10 mouse cellular contexts compared by ENCODE assay signal in genomic region chr1:143644221-143644620, GRCm38 (mm10). TPM values are rescaled to one million over a fixed set of nuclear protein-coding genes. Genes with fewer than 3 reads are reported as not detected.
A peak's percentile ranks its signal among the peaks of the same experiment; 100 is the strongest.
DNase-seq lines count a peak whose midpoint lies in the region; ATAC-seq and TF ChIP-seq lines count a peak whose summit lies in the region.
"Had no signal": no experiment of that assay in that cellular context is flagged by ENCODE, and none has a peak within 500 bp of the region (broad histone marks: within the 10 kb centered on the region; RNA-seq: fewer than 3 reads in every experiment).

No protein-coding gene starts in this region.

- no peak for TF ChIP-seq POLR2A in kidney, adult 2 months (IDR thresholded peaks at IDR 0.05; ENCODE audit: low read depth, low read length)
- no peak for TF ChIP-seq POLR2A in cortical plate, adult 2 months (IDR thresholded peaks at IDR 0.05; ENCODE audit: extremely low read depth, insufficient read depth, low read length)

- ATAC-seq in intestine, embryonic 14.5 days (replicated peaks; ENCODE audit: low FRiP score, low TSS enrichment, low read depth) = 0 out of 2 replicates have a peak, but pooled peaks have one; percentile 55
- no peak for ATAC-seq in stomach, postnatal 0 days (ENCODE audit: low FRiP score, low TSS enrichment)
- ATAC-seq in heart, embryonic 11.5 days (replicated peaks; ENCODE audit: insufficient number of reproducible peaks, low FRiP score, low TSS enrichment) = no peak

- H3K9me3 ChIP-seq in ES-E14 (ENCODE audit: control insufficient read depth, insufficient read depth, low read depth, low read length) = no peaks in the 10 kb centered on the region
- no peaks in the 10 kb centered on the region for H3K9me3 ChIP-seq in intestine, embryonic 14.5 days (ENCODE audit: control insufficient read depth, low read length)
- no peaks in the 10 kb centered on the region for H3K9me3 ChIP-seq in stomach, postnatal 0 days (ENCODE audit: control insufficient read depth, low read length)
- no peaks in the 10 kb centered on the region for H3K9me3 ChIP-seq in heart, embryonic 11.5 days (replicated peaks; ENCODE audit: control insufficient read depth, low read length)
- H3K9me3 ChIP-seq: embryonic facial prominence, embryonic 15.5 days had no signal

- no peak overlapping the region for H3K27ac ChIP-seq in kidney, adult 2 months (ENCODE audit: insufficient read depth, low read depth, low read length)
- H3K27ac ChIP-seq in ES-E14 (ENCODE audit: insufficient read depth, low read depth, low read length, poor library complexity, severe bottlenecking) = no peak overlapping the region
- H3K27ac ChIP-seq in cortical plate, adult 2 months (ENCODE audit: insufficient read depth, low read length) = no peak overlapping the region
- H3K27ac ChIP-seq in intestine, embryonic 14.5 days (ENCODE audit: low read depth) = no peak overlapping the region
- no peak overlapping the region for H3K27ac ChIP-seq in stomach, postnatal 0 days (replicated peaks)
- H3K27ac ChIP-seq in heart, embryonic 11.5 days (ENCODE audit: low read depth, low read length) = no peak overlapping the region
- H3K27ac ChIP-seq: embryonic facial prominence, embryonic 15.5 days; macrophage had no signal

- no peaks in the 10 kb centered on the region for H3K4me1 ChIP-seq in kidney, adult 2 months (ENCODE audit: control insufficient read depth, insufficient read depth, low read length)
- H3K4me1 ChIP-seq in ES-E14 (ENCODE audit: control insufficient read depth in 2 of 2, insufficient read depth in 2 of 2, low read length in 2 of 2, poor library complexity in 1 of 2) = no peaks in the 10 kb centered on the region
- no peaks in the 10 kb centered on the region; the same call in 1 of the 2 replicates for H3K4me1 ChIP-seq in cortical plate, adult 2 months (ENCODE audit: control insufficient read depth, insufficient read depth, low read length)
- no peaks in the 10 kb centered on the region for H3K4me1 ChIP-seq in intestine, embryonic 14.5 days (replicated peaks; ENCODE audit: control insufficient read depth, insufficient read depth, low read length)
- H3K4me1 ChIP-seq in stomach, postnatal 0 days (replicated peaks; ENCODE audit: control insufficient read depth, insufficient read depth) = no peaks in the 10 kb centered on the region
- no peaks in the 10 kb centered on the region for H3K4me1 ChIP-seq in heart, embryonic 11.5 days (ENCODE audit: control insufficient read depth, insufficient read depth, low read length)

- WGBS in kidney, adult 2 months = 99% methylated on average over 2 of the region's 2 CpGs
- WGBS in intestine, embryonic 14.5 days = 96% methylated on average over 2 of the region's 2 CpGs
- WGBS in stomach, postnatal 0 days = 94% methylated on average over 2 of the region's 2 CpGs
- WGBS in heart, embryonic 11.5 days (ENCODE audit: insufficient replicate concordance) = 99% methylated on average over 2 of the region's 2 CpGs

- H3K36me3 ChIP-seq in kidney, adult 2 months (ENCODE audit: control insufficient read depth, insufficient read depth, low read length) = no peaks in the 10 kb centered on the region
- H3K36me3 ChIP-seq in ES-E14 (ENCODE audit: control insufficient read depth, insufficient read depth, low read length, poor library complexity, severe bottlenecking) = no peaks in the 10 kb centered on the region; the same call in 1 of the 2 replicates
- H3K36me3 ChIP-seq in intestine, embryonic 14.5 days (ENCODE audit: control insufficient read depth, insufficient read depth, low read length) = no peaks in the 10 kb centered on the region
- H3K36me3 ChIP-seq in stomach, postnatal 0 days (ENCODE audit: control insufficient read depth, insufficient read depth, low read length) = no peaks in the 10 kb centered on the region
- no peaks in the 10 kb centered on the region for H3K36me3 ChIP-seq in heart, embryonic 11.5 days (ENCODE audit: control insufficient read depth, insufficient read depth, low read length)

- no peak overlapping the region for H3K4me2 ChIP-seq in intestine, embryonic 14.5 days (ENCODE audit: low read length)
- H3K4me2 ChIP-seq in stomach, postnatal 0 days (replicated peaks; ENCODE audit: low read depth) = no peak overlapping the region
- H3K4me2 ChIP-seq in heart, embryonic 11.5 days = no peak overlapping the region
- H3K4me2 ChIP-seq: embryonic facial prominence, embryonic 15.5 days had no signal

- H3K27me3 ChIP-seq in kidney, adult 2 months (replicated peaks; ENCODE audit: control insufficient read depth, insufficient read depth, low read length) = no peaks in the 10 kb centered on the region
- no peaks in the 10 kb centered on the region for H3K27me3 ChIP-seq in intestine, embryonic 14.5 days (replicated peaks; ENCODE audit: control insufficient read depth, insufficient read depth, low read length)
- H3K27me3 ChIP-seq in stomach, postnatal 0 days (ENCODE audit: control insufficient read depth, insufficient read depth, low read length) = no peaks in the 10 kb centered on the region
- H3K27me3 ChIP-seq in heart, embryonic 11.5 days (ENCODE audit: control insufficient read depth, insufficient read depth, low read length) = no peaks in the 10 kb centered on the region
- H3K27me3 ChIP-seq: embryonic facial prominence, embryonic 15.5 days had no signal

- in situ Hi-C loops in ES-E14 (cut with MboI; ENCODE audit: low sequenced_read_pairs in 2 of 2, unreplicated experiment in 2 of 2) = no loop called here

- no peak overlapping the region for H3K4me3 ChIP-seq in kidney, adult 2 months (ENCODE audit: insufficient read depth, low read depth, low read length)
- no peak overlapping the region for H3K4me3 ChIP-seq in ES-E14 (ENCODE audit: insufficient read depth in 1 of 2, low read depth in 1 of 2, low read length in 2 of 2, poor library complexity in 1 of 2, severe bottlenecking in 1 of 2)
- H3K4me3 ChIP-seq in cortical plate, adult 2 months (ENCODE audit: insufficient read depth, low read length) = peak overlapping the region; percentile 64
- H3K4me3 ChIP-seq in intestine, embryonic 14.5 days (ENCODE audit: low read depth, low read length) = no peak overlapping the region
- H3K4me3 ChIP-seq in stomach, postnatal 0 days (ENCODE audit: low read depth, low read length) = no peak overlapping the region
- no peak overlapping the region for H3K4me3 ChIP-seq in heart, embryonic 11.5 days (ENCODE audit: low read depth, low read length)
- H3K4me3 ChIP-seq: embryonic facial prominence, embryonic 15.5 days had no signal

- no peak overlapping the region for H3K9ac ChIP-seq in ES-E14 (ENCODE audit: insufficient read depth, low read depth, low read length, poor library complexity, severe bottlenecking)
- H3K9ac ChIP-seq in intestine, embryonic 14.5 days (ENCODE audit: low read length) = no peak overlapping the region
- no peak overlapping the region for H3K9ac ChIP-seq in stomach, postnatal 0 days (ENCODE audit: low read length)
- no peak overlapping the region for H3K9ac ChIP-seq in heart, embryonic 11.5 days (ENCODE audit: low read depth, low read length)
- H3K9ac ChIP-seq: embryonic facial prominence, embryonic 15.5 days had no signal

- DNase-seq in kidney, adult 2 months = peak; percentile 22
- no peak for DNase-seq in kidney, adult 8-10 months
- DNase-seq in ES-E14 (ENCODE audit: low read depth, low spot score) = peak; percentile 37
- no peak for DNase-seq in intestine, embryonic 14.5 days (ENCODE audit: low spot score)
- DNase-seq in stomach, postnatal 0 days (ENCODE audit: low spot score) = no peak
- DNase-seq in frontal cortex, postnatal 14 days (ENCODE audit: low spot score in 2 of 2) = no peak

- no peak for TF ChIP-seq EP300 in stomach, postnatal 0 days (optimal IDR thresholded peaks at IDR 0.05)

- 0 out of 2 replicates have a peak, but pooled peaks have one; percentile 10 for TF ChIP-seq CTCF in kidney, adult 2 months (conservative IDR thresholded peaks at IDR 0.05; ENCODE audit: insufficient read depth, insufficient read length, low read depth, low read length)
- TF ChIP-seq CTCF in cortical plate, adult 2 months (IDR thresholded peaks at IDR 0.05; ENCODE audit: extremely low read depth, insufficient read depth, low read length) = no peak
- peak; percentile 81 for TF ChIP-seq CTCF in stomach, postnatal 0 days (IDR thresholded peaks at IDR 0.05; ENCODE audit: low read depth)

TF ChIP-seq in ES-E14, 5 proteins besides CTCF, POLR2A, EP300 and RAD21:
- TF ChIP-seq CHD2 (IDR thresholded peaks at IDR 0.05; ENCODE audit: low read depth, low read length) (no peak), ZC3H11A (IDR thresholded peaks at IDR 0.05; ENCODE audit: borderline replicate concordance, low read depth, low read length) (no peak), HCFC1 (IDR thresholded peaks at IDR 0.05; ENCODE audit: borderline replicate concordance, insufficient read depth, low read length) (no peak), ZNF384 (IDR thresholded peaks at IDR 0.05; ENCODE audit: low read depth, low read length) (no peak), MAFK (IDR thresholded peaks at IDR 0.05; ENCODE audit: insufficient read depth, low read depth, low read length) (no peak)

RNA-seq across cellular contexts. Expression of gene B3galt2, which starts 3.8 kb away (rescaled TPM):
- polyA plus RNA-seq in kidney, adult 2 months (2012; rRNA removed) = 0.41 and 0.50 TPM in 2 replicates
- 0.21 and 0.22 TPM in 2 replicates for total RNA-seq in ES-E14 (2012; rRNA removed)
- 8.7 and 9.7 TPM in 2 replicates for polyA plus RNA-seq in cortical plate, adult 2 months (2012; rRNA removed)
- polyA plus RNA-seq in intestine, embryonic 14.5 days (2014; fragmentation: Nextera tagmentation; extraction: Ambion mirVana) = 0.43 and 0.52 TPM in 2 replicates
- 0.12 and 0.15 TPM in 2 replicates for polyA plus RNA-seq in stomach, postnatal 0 days (2015; fragmentation: Nextera tagmentation; extraction: Ambion mirVana)
- 0.21 and 0.27 TPM in 2 replicates for polyA plus RNA-seq in heart, embryonic 11.5 days (2014; fragmentation: Nextera tagmentation; extraction: Ambion mirVana)
- polyA plus RNA-seq: macrophage had no signal

RNA-seq across cellular contexts. Expression of gene Cdc73, which starts 58.5 kb away (rescaled TPM):
- polyA plus RNA-seq in kidney, adult 2 months (2012; rRNA removed) = 2.1 and 4.3 TPM in 2 replicates
- 25.9 and 38.5 TPM in 2 replicates for total RNA-seq in ES-E14 (2012; rRNA removed)
- 13.0 and 14.1 TPM in 2 replicates for polyA plus RNA-seq in cortical plate, adult 2 months (2012; rRNA removed)
- 18.1 and 22.8 TPM in 2 replicates for polyA plus RNA-seq in intestine, embryonic 14.5 days (2014; fragmentation: Nextera tagmentation; extraction: Ambion mirVana)
- 11.4 and 11.8 TPM in 2 replicates for polyA plus RNA-seq in stomach, postnatal 0 days (2015; fragmentation: Nextera tagmentation; extraction: Ambion mirVana)
- polyA plus RNA-seq in heart, embryonic 11.5 days (2014; fragmentation: Nextera tagmentation; extraction: Ambion mirVana) = 17.8 and 19.4 TPM in 2 replicates

Comparison
In these comparisons a context has a peak if more than half of its experiments do, and no peak if none do; other contexts are left out.
1. DNase-seq: peak in kidney, adult 2 months (single experiment) and ES-E14 (single experiment); none in kidney, adult 8-10 months (0 of 2), intestine, embryonic 14.5 days (single experiment), stomach, postnatal 0 days (single experiment) and frontal cortex, postnatal 14 days (0 of 2).